Mouse (Mus musculus) C2C12 (cell line): ENCODE data around the gene Taf6l. TPM values are rescaled to one million over a fixed set of nuclear protein-coding genes. Genes with fewer than 3 reads are reported as not detected.
A peak's percentile ranks its signal among the peaks of the same experiment; 100 is the strongest.

Experiments used
- H3K27me3 ChIP-seq: one replicate; pipeline ENCODE4 v1.6.1; 2011; ENCODE audit not compliant: control insufficient read depth, insufficient read depth, insufficient read length
- H3K36me3 ChIP-seq: one replicate; pipeline ENCODE4 v1.6.1; 2011; ENCODE audit not compliant: control insufficient read depth, insufficient read depth
- H3K4me3 ChIP-seq: one replicate; pipeline ENCODE4 v1.5.1; 2011; ENCODE audit warnings: mild to moderate bottlenecking, control low read depth; ENCODE audit not compliant: poor library complexity, insufficient read depth, severe bottlenecking
- H3K79me2 ChIP-seq: one replicate; pipeline ENCODE4 v1.6.1; 2011; ENCODE audit not compliant: control insufficient read depth, insufficient read depth
- H3K79me3 ChIP-seq: one replicate; pipeline ENCODE4 v1.6.1; 2011; ENCODE audit warnings: low read depth, control low read depth
- H3ac ChIP-seq: one replicate; pipeline ENCODE3; 2011; ENCODE audit warnings: low read depth; ENCODE audit not compliant: control insufficient read depth, insufficient read length
- CEBPB ChIP-seq: IDR thresholded peaks from one replicate; pipeline ENCODE4 v1.6.1; 2011; ENCODE audit warnings: low read depth, mild to moderate bottlenecking, control low read depth, moderate library complexity
- CTCF ChIP-seq: IDR thresholded peaks from one replicate; pipeline ENCODE4 v1.5.1; 2011; ENCODE audit not compliant: control insufficient read depth, insufficient read depth, insufficient read length
- FOSL1 ChIP-seq: IDR thresholded peaks from one replicate; pipeline ENCODE4 v1.8.0; 2011; ENCODE audit warnings: mild to moderate bottlenecking, low read length; ENCODE audit not compliant: poor library complexity, insufficient read depth, severe bottlenecking
- MAX ChIP-seq: IDR thresholded peaks from one replicate; pipeline ENCODE4 v1.6.1; 2011; ENCODE audit warnings: mild to moderate bottlenecking, control low read depth
- MYOD1 ChIP-seq: IDR thresholded peaks from one replicate; pipeline ENCODE4 v1.6.1; 2011; ENCODE audit warnings: low read depth; ENCODE audit not compliant: control insufficient read depth, insufficient read length
- MYOG ChIP-seq: IDR thresholded peaks from one replicate; pipeline ENCODE4 v1.6.1; 2011; ENCODE audit not compliant: control insufficient read depth, insufficient read length; ENCODE audit errors: extremely low read depth
- USF1 ChIP-seq: IDR thresholded peaks from one replicate; pipeline ENCODE4 v1.6.1; 2011; ENCODE audit warnings: low read depth, mild to moderate bottlenecking, control low read depth, moderate library complexity
- polyA plus RNA-seq: library from polyadenylated mRNA; unstranded; fragments of >200 nt; fragmentation: generic; extraction: Trizol; gene quantifications from one replicate; pipeline ENCODE4 v1.2.1, GENCODE M21; 2012; ENCODE audit warnings: missing spikeins

Gene Taf6l
- polyA plus RNA-seq, 1 experiment, result 28.5 TPM

- no peak for TF ChIP-seq MYOD1
- Histone ChIP-seq H3K79me2 (peaks cover 45% of the 10 kb centered on the region), H3K4me3 (peak overlapping the region; percentile 95), H3ac (peak overlapping the region; percentile 61), H3K36me3 (peaks cover 82% of the 10 kb centered on the region), H3K79me3 (peaks cover 27% of the 10 kb centered on the region), H3K27me3 (no peaks in the 10 kb centered on the region)
Observed at GRCm38 (mm10) chr19:8742176-8742575, 44.0 kb downstream of the Taf6l start.

- Histone ChIP-seq H3ac (peak within 1 kb of the TSS; percentile 97), H3K79me3 (peaks cover 34% of the 10 kb centered on the region), H3K27me3 (no peaks in the 10 kb centered on the region), H3K4me3 (peak within 1 kb of the TSS; percentile 95), H3K36me3 (peaks cover 75% of the 10 kb centered on the region), H3K79me2 (peaks cover 53% of the 10 kb centered on the region)
- no peak for TF ChIP-seq FOSL1
- TF ChIP-seq CTCF, result no peak
- TF ChIP-seq USF1, result no peak
- TF ChIP-seq MYOD1, result no peak
Observed at GRCm38 (mm10) chr19:8741243-8741869, 44.9 kb downstream of the Taf6l start, which contains the start of gene Stx5a. Stx5a (plus strand) TSS chr19:8741413.

GRCm38 (mm10) chr19:8740603-8741002 is 45.6 kb downstream of the Taf6l start, which contains the start of gene 1700092M07Rik:
1700092M07Rik (plus strand) TSS chr19:8740718.
- no peak for TF ChIP-seq USF1
- H3K36me3 ChIP-seq, result peaks cover 67% of the 10 kb centered on the region
- H3K4me3 ChIP-seq, result peak within 1 kb of the TSS; percentile 95
- H3K79me2 ChIP-seq, result peaks cover 61% of the 10 kb centered on the region
- H3ac ChIP-seq, result peak within 1 kb of the TSS; percentile 97
- peaks cover 40% of the 10 kb centered on the region for H3K79me3 ChIP-seq
- no peaks in the 10 kb centered on the region for H3K27me3 ChIP-seq

GRCm38 (mm10) chr19:8739646-8740045 is 46.6 kb downstream of the Taf6l start:
- peaks cover 40% of the 10 kb centered on the region for H3K79me3 ChIP-seq
- H3ac ChIP-seq, result no peak overlapping the region
- H3K36me3 ChIP-seq, result peaks cover 58% of the 10 kb centered on the region
- no peaks in the 10 kb centered on the region for H3K27me3 ChIP-seq
- TF ChIP-seq MYOD1, result no peak
- TF ChIP-seq CEBPB, result no peak
- no peak for TF ChIP-seq USF1
- no peak for TF ChIP-seq CTCF
- no peak for TF ChIP-seq MYOG
- no peak for TF ChIP-seq MAX
- peaks cover 63% of the 10 kb centered on the region for H3K79me2 ChIP-seq
- no peak overlapping the region for H3K4me3 ChIP-seq

- TF ChIP-seq FOSL1 (no peak), MYOG (no peak), MAX (no peak), MYOD1 (no peak), USF1 (no peak), CTCF (no peak), CEBPB (no peak)
- H3K79me2 ChIP-seq, result peaks cover 59% of the 10 kb centered on the region
- peaks cover 51% of the 10 kb centered on the region for H3K36me3 ChIP-seq
- peaks cover 40% of the 10 kb centered on the region for H3K79me3 ChIP-seq
- H3K27me3 ChIP-seq, result no peaks in the 10 kb centered on the region
- no peak overlapping the region for H3K4me3 ChIP-seq
- H3ac ChIP-seq, result no peak overlapping the region
Observed at GRCm38 (mm10) chr19:8738911-8739310, 47.3 kb downstream of the Taf6l start.

- TF ChIP-seq FOSL1 (no peak), MAX (no peak), CTCF (no peak), USF1 (no peak), CEBPB (no peak), MYOD1 (no peak), MYOG (no peak)
- H3K79me2 ChIP-seq, result peaks cover 35% of the 10 kb centered on the region
- no peaks in the 10 kb centered on the region for H3K27me3 ChIP-seq
- H3K4me3 ChIP-seq, result peak overlapping the region; percentile 90
- peaks cover 39% of the 10 kb centered on the region for H3K36me3 ChIP-seq
- H3ac ChIP-seq, result peak overlapping the region; percentile 65
- peaks cover 24% of the 10 kb centered on the region for H3K79me3 ChIP-seq
Observed at GRCm38 (mm10) chr19:8736160-8736467, 50.1 kb downstream of the Taf6l start.
